Mouse (Mus musculus) embryonic facial prominence, embryonic 11.5 days (tissue): Measurements from ENCODE around the gene Atp6ap1. TPM values are rescaled to one million over a fixed set of nuclear protein-coding genes. Genes with fewer than 3 reads are reported as not detected.

Experiments
- ATAC-seq: fragments of 200-750 bp; cut with Nextera tagmentation; replicated peaks from 2 replicates; pipeline ENCODE4 v1.8.0; 2017; ENCODE audit warnings: low read depth; ENCODE audit not compliant: insufficient number of reproducible peaks, low FRiP score, low TSS enrichment
- DNase-seq: peaks from one replicate; pipeline ENCODE4 v3.0.0-alpha.2; 2015; ENCODE audit warnings: low spot score
- H3K27ac ChIP-seq: fragments of 300-500 bp; sonication (generic); replicated peaks from 2 replicates; pipeline ENCODE4 v1.5.1; 2014; ENCODE audit warnings: mild to moderate bottlenecking, low read depth, low read length, control low read depth
- H3K27me3 ChIP-seq: fragments of 300-500 bp; sonication (generic); 2 replicates; pipeline ENCODE4 v1.6.1; 2014; ENCODE audit warnings: mild to moderate bottlenecking, low read length, moderate library complexity, mixed read lengths; ENCODE audit not compliant: control insufficient read depth, insufficient read depth
- H3K36me3 ChIP-seq: fragments of 300-500 bp; sonication (generic); replicated peaks from 2 replicates; pipeline ENCODE4 v1.6.1; 2014; ENCODE audit warnings: low read depth, mild to moderate bottlenecking, low read length, moderate library complexity, mixed read lengths; ENCODE audit not compliant: control insufficient read depth, insufficient read depth
- H3K4me1 ChIP-seq: fragments of 300-500 bp; sonication (generic); 2 replicates; pipeline ENCODE4 v1.6.1; 2014; ENCODE audit warnings: low read length, mixed read lengths; ENCODE audit not compliant: control insufficient read depth, insufficient read depth
- H3K4me2 ChIP-seq: fragments of 300-500 bp; sonication (generic); 2 replicates; pipeline ENCODE4 v1.6.1; 2014; ENCODE audit warnings: low read depth, mild to moderate bottlenecking, control low read depth, low read length, moderate library complexity
- H3K4me3 ChIP-seq: fragments of 300-500 bp; sonication (generic); 2 replicates; pipeline ENCODE4 v1.5.1; 2014; ENCODE audit warnings: low read depth, low read length, control low read depth
- H3K9ac ChIP-seq: fragments of 300-500 bp; sonication (generic); replicated peaks from 2 replicates; pipeline ENCODE4 v1.6.1; 2014; ENCODE audit warnings: mild to moderate bottlenecking, control low read depth, low read length
- H3K9me3 ChIP-seq: fragments of 300-500 bp; sonication (generic); replicated peaks from 2 replicates; pipeline ENCODE4 v1.6.1; 2016; ENCODE audit warnings: mild to moderate bottlenecking, low read length, inconsistent platforms, mixed read lengths; ENCODE audit not compliant: control insufficient read depth
- WGBS: fragments of 180-500 bp; shearing (Covaris S2); extraction: QIAGEN DNeasy Blood & Tissue Kit; methylation state at CpG from one replicate; pipeline ENCODE4 v1.1.7; 2014; 5-methylcytosine and 5-hydroxymethylcytosine counted together
- microRNA-seq: library from miRNA; unstranded; fragments of <30 nt; microRNA quantifications from one replicate; pipeline ENCODE4, GENCODE M21; 2016; ENCODE audit warnings: borderline number of aligned reads
- polyA plus RNA-seq: library from polyadenylated mRNA; unstranded; fragments of >200 nt; fragmentation: Nextera tagmentation; extraction: Ambion mirVana; gene quantifications from 2 replicates; pipeline ENCODE4 v1.2.1, GENCODE M21; 2014

The Atp6ap1 gene
- polyA plus RNA-seq, 1 experiment from 2014 or later: 93.0 TPM

DNA sequence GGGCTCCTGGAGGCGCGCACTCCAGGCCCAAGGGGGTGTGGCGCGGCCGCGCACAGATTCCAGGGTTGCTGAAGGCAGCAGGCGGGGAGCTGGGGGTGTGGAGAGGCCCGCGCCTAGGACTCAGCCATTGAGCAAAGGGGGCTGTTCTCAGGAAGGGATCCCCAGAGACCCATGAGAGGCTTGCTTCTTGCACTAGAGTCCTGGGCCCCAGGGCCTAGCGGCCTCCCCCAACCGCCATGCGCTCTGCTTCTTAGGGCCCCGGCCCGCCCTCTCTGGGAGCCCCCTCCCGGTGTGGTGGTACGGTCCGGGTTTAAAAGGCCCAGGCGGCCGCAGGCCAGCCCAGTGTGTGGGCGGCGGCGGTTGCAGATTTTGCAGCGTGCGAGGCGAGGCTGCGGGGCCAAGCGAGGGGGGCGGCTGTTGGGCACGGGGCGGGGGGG is 31.8 kb downstream of the Atp6ap1 start, which contains the start of gene Plxna3:
Gene Plxna3, plus strand, starts transcription at position 342 of the 437 bp plus-strand sequence.
- WGBS: 16% methylated on average over 28 of the region's 30 CpGs
- Histone ChIP-seq H3K27me3 (no peaks in the 10 kb centered on the region), H3K4me3 (peak within 1 kb of the TSS; percentile 53), H3K27ac (no peak within 1 kb of the TSS), H3K9me3 (no peaks in the 10 kb centered on the region), H3K4me2 (peak within 1 kb of the TSS; percentile 53), H3K4me1 (no peaks in the 10 kb centered on the region), H3K9ac (peak within 1 kb of the TSS; percentile 73), H3K36me3 (no peaks in the 10 kb centered on the region)
- ATAC-seq (peak; percentile 93), DNase-seq (peak; percentile 70)

DNA sequence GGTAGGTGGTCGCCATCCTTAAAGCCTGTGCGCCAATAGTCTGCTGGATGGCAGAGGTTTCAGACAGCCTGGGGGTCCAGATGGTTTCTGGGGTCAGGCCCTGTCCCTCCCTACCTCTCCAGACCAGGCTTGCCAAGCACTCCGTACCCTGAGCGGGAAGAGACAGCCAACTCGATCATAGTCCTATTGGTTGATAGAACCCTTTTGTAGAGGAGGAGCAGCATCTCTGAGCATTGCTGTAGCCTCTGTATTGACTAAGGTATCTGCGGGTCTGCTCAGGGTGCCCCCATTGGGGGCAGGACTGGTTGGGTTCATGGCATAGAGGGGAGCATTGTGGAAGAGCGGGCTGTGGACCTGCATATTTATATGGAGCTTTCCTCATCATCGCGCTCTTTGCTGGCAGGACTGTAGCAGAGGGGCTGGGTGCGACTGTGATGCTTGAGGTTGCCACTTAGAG is 32.3 kb downstream of the Atp6ap1 start:
- H3K27me3 ChIP-seq: no peaks in the 10 kb centered on the region
- H3K4me2 ChIP-seq: peak overlapping the region; percentile 53
- no peak overlapping the region for H3K27ac ChIP-seq
- H3K36me3 ChIP-seq: no peaks in the 10 kb centered on the region
- H3K4me3 ChIP-seq: peak overlapping the region; percentile 53
- no peaks in the 10 kb centered on the region for H3K4me1 ChIP-seq
- WGBS: 12% methylated on average over 9 of the region's 10 CpGs
- H3K9ac ChIP-seq: peak overlapping the region; percentile 73
- no peaks in the 10 kb centered on the region for H3K9me3 ChIP-seq
- DNase-seq (no peak), ATAC-seq (peak; percentile 44; the same call in 1 of the 2 replicates)

DNA sequence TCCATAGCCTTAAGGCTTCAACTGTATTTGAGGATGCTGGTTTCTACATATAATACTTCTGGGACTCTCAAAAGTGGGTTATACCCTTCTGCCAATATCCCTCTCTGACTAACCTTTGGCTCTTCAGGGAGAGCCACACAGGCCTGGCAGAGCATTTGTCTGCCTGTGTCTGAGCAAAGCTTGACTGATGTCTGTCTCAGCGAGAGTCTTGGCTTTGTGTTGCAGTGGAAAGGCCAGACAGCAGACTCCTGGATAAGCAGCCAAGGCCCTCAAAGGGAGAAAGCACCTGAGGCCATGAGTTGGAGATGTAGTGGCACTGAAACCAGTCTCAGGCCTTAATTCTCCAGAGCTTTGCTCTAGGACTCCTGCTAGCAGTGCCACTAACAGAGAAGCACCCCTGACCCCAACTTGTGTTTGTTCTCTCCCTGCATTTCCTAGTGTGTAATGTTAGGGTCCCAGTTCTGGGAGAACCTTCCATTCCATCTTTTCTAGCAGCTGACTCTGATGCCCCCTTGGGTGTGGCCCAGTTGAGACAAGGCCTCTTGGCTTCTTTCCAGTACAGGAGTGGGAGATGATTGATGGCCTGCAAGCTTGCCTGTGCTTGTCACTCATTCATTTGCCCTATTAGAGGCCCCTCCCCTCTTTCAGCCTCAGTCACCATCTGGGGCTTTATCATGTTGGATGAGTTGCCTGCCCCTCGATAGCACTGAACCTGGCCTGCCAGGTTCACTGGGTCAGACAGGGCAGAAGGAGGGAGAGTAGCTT is 33.5 kb downstream of the Atp6ap1 start:
- Histone ChIP-seq H3K4me3 (peak overlapping the region; percentile 53), H3K9me3 (no peaks in the 10 kb centered on the region), H3K36me3 (no peaks in the 10 kb centered on the region), H3K4me1 (no peaks in the 10 kb centered on the region), H3K4me2 (peak overlapping the region; percentile 53; the same call in 1 of the 2 replicates), H3K27ac (no peak overlapping the region), H3K9ac (peak overlapping the region; percentile 41), H3K27me3 (no peaks in the 10 kb centered on the region)
- no peak for ATAC-seq
- WGBS: 48% methylated on average over 2 of the region's 2 CpGs
- no peak for DNase-seq

DNA sequence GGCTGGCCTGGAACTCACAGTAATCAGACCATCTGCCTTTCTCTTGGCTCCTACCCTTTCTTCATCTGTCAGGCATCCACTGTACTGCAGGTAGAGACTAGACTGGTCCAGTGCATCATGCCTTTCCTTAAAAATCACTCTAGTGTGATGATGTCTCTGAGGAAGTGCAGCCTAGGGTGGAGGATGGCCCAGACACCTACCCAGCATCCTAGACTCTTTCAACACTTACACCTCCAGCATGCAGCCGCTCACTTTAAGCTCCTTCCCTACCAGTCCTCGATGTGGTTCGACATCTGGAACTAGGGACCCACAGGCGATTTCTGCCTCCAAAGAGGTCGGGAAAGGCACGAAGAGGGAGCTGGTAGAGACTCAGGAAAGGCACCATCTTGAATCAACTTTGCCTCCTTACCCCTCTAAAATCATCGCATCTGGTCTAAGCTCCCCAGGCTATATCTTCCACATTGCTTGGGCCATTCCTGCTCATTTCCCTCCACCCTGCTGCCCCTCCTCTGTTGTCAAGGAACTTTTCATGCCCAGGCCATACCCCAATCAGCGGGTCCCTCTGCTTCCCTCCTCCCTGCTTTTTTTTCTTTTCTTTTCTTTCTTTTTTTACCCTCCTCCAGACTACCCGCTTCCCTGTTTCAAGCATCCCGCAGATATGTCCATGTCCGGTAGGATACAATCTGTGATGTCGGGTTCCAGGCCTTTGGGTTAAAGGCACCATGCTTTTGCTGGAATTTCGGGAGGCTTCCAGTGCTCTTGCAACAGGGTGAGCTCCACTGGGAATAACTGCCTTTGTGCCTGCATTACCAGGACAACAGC is 56.0 kb downstream of the Atp6ap1 start:
- Histone ChIP-seq H3K9me3 (no peaks in the 10 kb centered on the region), H3K4me3 (peak overlapping the region; percentile 39), H3K27me3 (no peaks in the 10 kb centered on the region), H3K4me1 (no peaks in the 10 kb centered on the region), H3K9ac (peak overlapping the region; percentile 59), H3K4me2 (peak overlapping the region; percentile 51), H3K36me3 (no peaks in the 10 kb centered on the region), H3K27ac (no peak overlapping the region)
- ATAC-seq: peak; percentile 52
- WGBS: 24% methylated on average over 13 of the region's 13 CpGs
- DNase-seq: peak; percentile 1

DNA sequence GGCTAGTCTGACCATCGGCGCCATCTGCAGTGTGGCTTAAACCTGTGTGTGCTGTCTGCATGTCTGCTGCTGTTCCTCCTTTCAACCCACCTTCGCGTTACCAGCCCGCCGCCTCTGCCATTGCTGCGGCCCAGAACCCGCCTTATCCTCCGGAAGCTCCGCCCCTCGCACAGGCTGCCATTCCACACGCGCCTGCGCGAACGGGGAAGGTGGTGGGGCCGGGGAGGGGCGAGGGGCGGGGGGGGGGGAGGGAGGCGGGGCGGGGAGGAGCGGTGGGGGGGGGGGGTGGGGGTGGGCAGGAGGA is 56.5 kb downstream of the Atp6ap1 start, which contains the start of gene Lage3:
Gene Lage3, minus strand, starts transcription at position 152 of the 304 bp plus-strand sequence.
- DNase-seq: peak; percentile 81
- Histone ChIP-seq H3K27ac (no peak within 1 kb of the TSS), H3K27me3 (no peaks in the 10 kb centered on the region), H3K36me3 (no peaks in the 10 kb centered on the region), H3K4me2 (peak within 1 kb of the TSS; percentile 51), H3K9ac (peak within 1 kb of the TSS; percentile 59), H3K4me1 (no peaks in the 10 kb centered on the region), H3K4me3 (peak within 1 kb of the TSS; percentile 39), H3K9me3 (no peaks in the 10 kb centered on the region)
- WGBS: 29% methylated on average over 11 of the region's 22 CpGs
- ATAC-seq: peak; percentile 88

Small RNA genes lying within 50 kb of the gene (microRNA-seq; reads per million reads assigned to microRNA genes)
- not detected for gene Mir7091
- not detected for gene Mir7092

Other genes with a start within 250 kb of the Atp6ap1 start
- gene Opn1mw, start 169.6 kb upstream of the Atp6ap1 start, polyA plus RNA-seq: not detected in 2 replicates
- 12.4 and 13.1 TPM in 2 replicates for gene Mecp2, start 161.7 kb upstream of the Atp6ap1 start, polyA plus RNA-seq
- gene Tex28, start 129.3 kb upstream of the Atp6ap1 start, polyA plus RNA-seq: not detected in 2 replicates
- not detected in 2 replicates for gene Tktl1, start 119.8 kb upstream of the Atp6ap1 start, polyA plus RNA-seq
- 267 and 289 TPM in 2 replicates for gene Flna, start 47.3 kb upstream of the Atp6ap1 start, polyA plus RNA-seq
- 29.3 and 31.8 TPM in 2 replicates for gene Emd, start 42.4 kb upstream of the Atp6ap1 start, polyA plus RNA-seq
- gene Rpl10, start 26.3 kb upstream of the Atp6ap1 start, polyA plus RNA-seq: 846 and 890 TPM in 2 replicates
- gene Taz, start 15.2 kb upstream of the Atp6ap1 start, polyA plus RNA-seq: 62.0 and 65.2 TPM in 2 replicates
- 4.2 and 5.2 TPM in 2 replicates for gene Dnase1l1, start 14.8 kb upstream of the Atp6ap1 start, polyA plus RNA-seq
- gene Gdi1, start 7.9 kb downstream of the Atp6ap1 start, polyA plus RNA-seq: 231 and 262 TPM in 2 replicates
- gene Fam50a, start 15.9 kb downstream of the Atp6ap1 start, polyA plus RNA-seq: 56.4 and 56.6 TPM in 2 replicates
- 11.2 and 11.3 TPM in 2 replicates for gene Plxna3, start 32.0 kb downstream of the Atp6ap1 start, polyA plus RNA-seq
- 128 and 130 TPM in 2 replicates for gene Lage3, start 56.5 kb downstream of the Atp6ap1 start, polyA plus RNA-seq
- gene Ubl4a, start 76.1 kb downstream of the Atp6ap1 start, polyA plus RNA-seq: 63.2 and 65.7 TPM in 2 replicates
- gene Slc10a3, start 76.3 kb downstream of the Atp6ap1 start, polyA plus RNA-seq: 11.4 and 13.6 TPM in 2 replicates
- 26.7 and 27.6 TPM in 2 replicates for gene Fam3a, start 96.2 kb downstream of the Atp6ap1 start, polyA plus RNA-seq
- gene Ikbkg, start 96.2 kb downstream of the Atp6ap1 start, polyA plus RNA-seq: 22.0 and 22.2 TPM in 2 replicates
- 54.2 and 59.2 TPM in 2 replicates for gene G6pdx, start 132.1 kb downstream of the Atp6ap1 start, polyA plus RNA-seq
- gene Gm6880, start 184.3 kb downstream of the Atp6ap1 start, polyA plus RNA-seq: not detected in 2 replicates